Mouse (Mus musculus) adrenal gland, postnatal 14 days (tissue): ENCODE measurements around the gene Zkscan1. TPM values are rescaled to one million over a fixed set of nuclear protein-coding genes. Genes with fewer than 3 reads are reported as not detected.

Experiments
- DNase-seq: peaks from one replicate; pipeline ENCODE4 v3.0.0; 2021; ENCODE audit warnings: mixed read lengths
- total RNA-seq: library from RNA; stranded (reverse); gene quantifications from 2 replicates; pipeline ENCODE4 v1.2.3, GENCODE M21; 2021

The Zkscan1 gene
- total RNA-seq, 1 experiment from 2014 or later: 33.1 TPM

GRCm38 (mm10) chr5:138117199-138118015 is 32.5 kb downstream of the Zkscan1 start:
- no peak for DNase-seq

- DNase-seq: no peak
Measured at GRCm38 (mm10) chr5:138118041-138118440, 33.2 kb downstream of the Zkscan1 start.

GRCm38 (mm10) chr5:138132425-138133064 is 47.7 kb downstream of the Zkscan1 start:
- DNase-seq: no peak

GRCm38 (mm10) chr5:138137257-138137656 is 52.4 kb downstream of the Zkscan1 start:
- DNase-seq: no peak

- DNase-seq: peak; percentile 54
Measured at GRCm38 (mm10) chr5:138137935-138138549, 53.2 kb downstream of the Zkscan1 start.

GRCm38 (mm10) chr5:138138585-138138984 is 53.7 kb downstream of the Zkscan1 start:
- DNase-seq: no peak

- no peak for DNase-seq
Measured at GRCm38 (mm10) chr5:138154390-138154789, 69.5 kb downstream of the Zkscan1 start.

GRCm38 (mm10) chr5:138155443-138155976 is 70.6 kb downstream of the Zkscan1 start, which contains the start of gene Zfp113:
Zfp113 (minus strand) TSS chr5:138155744.
- peak; percentile 93 for DNase-seq

Other genes starting within 250 kb of the Zkscan1 start
- gene Pilra, start 248.8 kb upstream of the Zkscan1 start, total RNA-seq: 1.2 and 2.9 TPM in 2 replicates
- 0.67 and 1.6 TPM in 2 replicates for gene Pilrb1, start 227.0 kb upstream of the Zkscan1 start, total RNA-seq
- 0.45 and 0.70 TPM in 2 replicates for gene Pilrb2, start 213.3 kb upstream of the Zkscan1 start, total RNA-seq
- 0.26 and 7.7 TPM in 2 replicates for gene Cyp3a13, start 163.5 kb upstream of the Zkscan1 start, total RNA-seq
- gene Gjc3, start 122.0 kb upstream of the Zkscan1 start, total RNA-seq: 0.70 and 0.94 TPM in 2 replicates
- 6.4 and 99.5 TPM in 2 replicates for gene Azgp1, start 103.6 kb upstream of the Zkscan1 start, total RNA-seq
- not detected in 2 replicates for gene Smok3a, start 63.8 kb upstream of the Zkscan1 start, total RNA-seq
- gene Smok3b, start 63.7 kb upstream of the Zkscan1 start, total RNA-seq: not detected in 2 replicates
- not detected in 2 replicates for gene Smok3c, start 31.9 kb upstream of the Zkscan1 start, total RNA-seq
- 16.7 and 17.2 TPM in 2 replicates for gene Zscan21, start 31.8 kb downstream of the Zkscan1 start, total RNA-seq
- gene Zfp113, start 70.7 kb downstream of the Zkscan1 start, total RNA-seq: 12.5 and 15.4 TPM in 2 replicates
- gene Cops6, start 76.0 kb downstream of the Zkscan1 start, total RNA-seq: 149 and 153 TPM in 2 replicates
- gene Ap4m1, start 86.9 kb downstream of the Zkscan1 start, total RNA-seq: 21.4 and 24.2 TPM in 2 replicates
- gene Mcm7, start 87.3 kb downstream of the Zkscan1 start, total RNA-seq: 50.3 and 52.2 TPM in 2 replicates
- 35.2 and 35.5 TPM in 2 replicates for gene Taf6, start 102.4 kb downstream of the Zkscan1 start, total RNA-seq
- 20.8 and 22.3 TPM in 2 replicates for gene Cnpy4, start 102.4 kb downstream of the Zkscan1 start, total RNA-seq
- gene Mblac1, start 109.2 kb downstream of the Zkscan1 start, total RNA-seq: 7.0 and 8.9 TPM in 2 replicates
- gene Nxpe5, start 140.8 kb downstream of the Zkscan1 start, total RNA-seq: 0.23 and 0.26 TPM in 2 replicates
- 70.3 and 74.7 TPM in 2 replicates for gene Lamtor4, start 170.4 kb downstream of the Zkscan1 start, total RNA-seq
- gene BC037034, start 178.9 kb downstream of the Zkscan1 start, total RNA-seq: 18.2 and 25.6 TPM in 2 replicates
- gene Gal3st4, start 187.8 kb downstream of the Zkscan1 start, total RNA-seq: 0.19 TPM in 1 of 2 replicates, not detected in the other
- gene Gm43720, start 194.9 kb downstream of the Zkscan1 start, total RNA-seq: not detected in 2 replicates
- 1.1 and 1.3 TPM in 2 replicates for gene Gpc2, start 194.9 kb downstream of the Zkscan1 start, total RNA-seq
- 0.15 and 0.56 TPM in 2 replicates for gene Stag3, start 195.2 kb downstream of the Zkscan1 start, total RNA-seq